Mouse (Mus musculus): ENCODE results near the gene Hoxb8.

Hoxb8 gene

DNA sequence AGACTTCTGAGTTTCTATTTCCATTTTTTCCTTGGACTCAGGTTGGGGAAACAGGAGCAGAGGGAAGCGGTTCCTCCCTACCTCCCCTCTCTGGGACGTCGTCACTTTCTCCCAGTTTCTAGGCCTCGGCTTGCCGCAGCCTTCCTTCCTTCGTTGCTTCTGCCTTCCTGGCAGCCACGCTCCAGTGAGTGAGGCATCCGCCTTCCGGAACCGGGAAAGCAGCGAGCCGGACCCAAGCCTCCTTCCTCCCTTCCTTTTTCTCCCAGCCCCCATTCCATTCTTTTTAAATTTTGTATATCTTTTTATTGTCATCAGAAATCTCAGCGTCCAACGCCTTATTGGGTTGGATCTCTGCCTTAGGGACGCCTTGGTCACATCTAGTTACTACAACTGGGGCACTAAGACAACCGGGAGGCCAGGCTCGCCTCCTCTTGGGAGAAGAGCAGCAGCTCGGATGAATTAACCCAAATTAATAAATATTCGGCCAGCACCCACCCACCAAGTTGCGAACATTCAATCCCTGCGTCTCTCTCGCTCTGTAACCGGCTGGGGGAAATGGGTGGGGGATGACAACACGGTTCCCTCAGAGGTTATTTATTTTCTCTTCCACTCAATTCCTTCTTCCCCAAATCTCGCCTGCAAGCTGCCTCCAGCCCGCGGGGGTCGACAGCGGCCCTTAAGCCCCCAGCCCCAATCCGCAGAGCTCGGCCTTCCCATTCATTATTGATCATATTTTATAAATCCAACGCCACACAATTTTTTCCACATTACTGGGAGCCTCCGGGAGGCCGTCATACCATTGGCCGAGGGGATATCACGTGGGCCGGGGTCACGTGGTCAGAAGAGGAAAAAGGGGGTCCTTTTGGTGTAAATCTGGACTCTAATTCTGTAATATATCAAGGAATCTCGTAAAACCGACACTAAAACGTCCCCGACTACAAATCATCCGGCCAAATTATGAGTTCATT is 4.3 kb downstream of the Hoxb8 start, which contains the start of gene Hoxb7:
Gene Hoxb7, plus strand, starts transcription at position 853 of the 968 bp plus-strand sequence.
- no peak for DNase-seq (ENCODE audit: low read depth, low spot score)

DNA sequence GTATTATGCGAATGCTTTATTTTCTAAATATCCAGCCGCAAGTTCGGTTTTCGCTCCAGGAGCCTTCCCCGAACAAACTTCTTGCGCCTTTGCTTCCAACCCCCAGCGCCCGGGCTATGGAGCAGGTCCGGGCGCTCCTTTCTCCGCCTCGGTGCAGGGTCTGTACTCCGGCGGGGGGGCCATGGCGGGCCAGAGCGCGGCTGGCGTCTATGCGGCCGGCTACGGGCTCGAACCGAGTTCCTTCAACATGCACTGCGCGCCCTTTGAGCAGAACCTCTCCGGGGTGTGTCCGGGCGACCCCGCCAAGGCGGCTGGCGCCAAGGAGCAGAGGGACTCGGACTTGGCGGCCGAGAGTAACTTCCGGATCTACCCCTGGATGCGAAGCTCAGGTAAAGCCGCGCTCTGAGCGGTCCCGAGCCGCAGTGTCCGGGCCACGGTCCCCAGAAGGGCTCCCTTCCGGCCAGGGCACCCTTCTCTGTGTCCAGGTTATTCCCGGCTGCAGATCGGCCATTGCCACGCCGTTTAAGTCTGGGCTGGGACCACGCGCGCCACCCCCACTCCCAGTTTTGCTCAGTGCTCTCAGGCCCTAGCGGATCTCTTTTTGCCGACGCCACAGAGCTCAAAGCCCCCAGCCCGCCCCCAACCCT is 5.2 kb downstream of the Hoxb8 start:
- no peak for DNase-seq (ENCODE audit: low read depth, low spot score)

DNA sequence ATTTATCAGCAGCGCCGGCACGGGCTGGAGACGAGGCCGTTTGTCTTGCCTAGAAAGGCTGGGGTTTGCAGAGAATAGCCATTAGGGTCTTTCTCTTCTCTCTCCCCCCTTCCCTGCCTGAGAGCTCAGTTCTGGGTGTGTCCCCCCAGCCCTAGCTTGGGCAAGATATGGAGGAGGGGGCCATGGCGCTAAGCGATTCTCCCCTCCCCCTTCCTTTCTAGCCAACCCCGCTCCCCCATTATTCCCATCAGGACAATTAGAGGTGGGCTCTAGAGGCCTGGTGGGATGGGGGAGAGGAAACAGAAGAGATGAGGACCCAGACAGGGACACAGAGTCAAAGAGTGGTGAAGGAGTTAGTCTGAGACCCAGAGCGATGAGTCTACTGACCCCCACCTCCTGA is 5.7 kb downstream of the Hoxb8 start:
- DNase-seq (ENCODE audit: low read depth, low spot score): no peak

DNA sequence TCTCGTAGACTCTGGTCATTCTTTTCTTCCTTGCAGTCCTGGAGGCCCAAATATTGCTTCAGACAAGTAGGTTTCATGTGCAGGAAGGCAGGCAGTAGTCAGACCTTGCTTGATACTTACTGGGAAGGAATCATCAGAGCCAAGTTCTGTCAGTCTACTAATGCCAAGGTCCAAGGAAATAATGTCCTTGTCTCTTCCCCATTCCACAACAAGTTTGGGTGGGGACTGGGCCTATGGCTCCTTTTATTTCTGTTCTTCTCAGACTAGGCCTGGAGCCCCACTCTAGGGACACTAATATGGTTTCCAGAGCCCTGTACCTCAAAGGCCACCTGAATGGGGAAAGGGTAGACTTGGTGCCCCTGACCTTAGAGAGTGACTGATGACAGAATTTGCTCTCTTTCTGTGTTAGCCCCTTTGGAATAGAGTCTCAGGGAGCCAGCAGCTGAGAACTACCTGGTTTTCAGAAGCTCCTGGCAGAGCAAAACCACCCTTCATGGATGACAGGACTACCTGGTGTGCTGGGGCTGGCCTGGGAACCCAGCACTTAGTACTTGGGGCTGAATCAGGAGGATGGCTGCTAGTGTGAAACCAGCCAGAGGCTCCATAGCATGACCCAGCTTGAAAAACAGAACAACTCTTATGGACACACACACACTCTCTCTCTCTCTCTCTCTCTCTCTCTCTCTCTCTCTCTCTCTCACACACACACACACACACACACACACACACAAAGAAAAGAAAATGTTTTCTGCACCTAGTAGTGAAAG is 6.9 kb downstream of the Hoxb8 start:
- DNase-seq (ENCODE audit: low read depth, low spot score): no peak

DNA sequence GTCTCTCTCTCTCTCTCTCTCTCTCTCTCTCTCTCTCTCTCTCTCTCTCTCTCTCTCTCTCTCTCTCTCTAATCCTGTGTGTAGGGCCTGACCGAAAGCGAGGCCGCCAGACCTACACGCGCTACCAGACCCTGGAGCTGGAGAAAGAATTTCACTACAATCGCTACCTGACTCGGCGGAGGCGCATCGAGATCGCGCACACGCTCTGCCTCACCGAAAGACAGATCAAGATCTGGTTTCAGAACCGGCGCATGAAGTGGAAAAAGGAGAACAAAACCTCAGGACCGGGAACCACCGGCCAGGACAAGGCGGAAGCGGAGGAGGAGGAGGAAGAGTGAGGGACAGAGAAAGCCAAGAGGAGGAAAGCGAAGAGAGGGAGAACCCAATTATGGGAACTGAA is 7.6 kb downstream of the Hoxb8 start:
- no peak for DNase-seq (ENCODE audit: low read depth, low spot score)

DNA sequence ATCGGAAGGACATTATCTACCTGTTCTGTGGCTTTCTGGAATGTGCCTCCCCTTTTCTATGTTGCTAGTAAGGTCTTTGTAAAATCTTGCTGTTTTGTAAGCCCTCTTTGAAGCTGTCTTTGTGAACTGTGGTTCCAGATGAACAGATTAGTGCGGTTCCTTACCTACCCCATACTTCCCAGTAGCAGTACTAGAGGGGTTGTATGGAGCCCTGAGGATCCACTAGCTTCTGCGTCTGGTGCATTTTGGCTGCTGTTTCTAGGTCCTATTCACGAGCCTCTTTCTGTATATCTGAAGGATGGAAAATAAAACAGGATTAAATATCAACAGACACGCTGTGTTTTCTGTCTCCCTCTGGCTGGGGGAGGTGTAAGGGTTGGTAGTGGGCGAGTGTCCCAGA is 8.1 kb downstream of the Hoxb8 start:
- no peak for DNase-seq (ENCODE audit: low read depth, low spot score)

DNA sequence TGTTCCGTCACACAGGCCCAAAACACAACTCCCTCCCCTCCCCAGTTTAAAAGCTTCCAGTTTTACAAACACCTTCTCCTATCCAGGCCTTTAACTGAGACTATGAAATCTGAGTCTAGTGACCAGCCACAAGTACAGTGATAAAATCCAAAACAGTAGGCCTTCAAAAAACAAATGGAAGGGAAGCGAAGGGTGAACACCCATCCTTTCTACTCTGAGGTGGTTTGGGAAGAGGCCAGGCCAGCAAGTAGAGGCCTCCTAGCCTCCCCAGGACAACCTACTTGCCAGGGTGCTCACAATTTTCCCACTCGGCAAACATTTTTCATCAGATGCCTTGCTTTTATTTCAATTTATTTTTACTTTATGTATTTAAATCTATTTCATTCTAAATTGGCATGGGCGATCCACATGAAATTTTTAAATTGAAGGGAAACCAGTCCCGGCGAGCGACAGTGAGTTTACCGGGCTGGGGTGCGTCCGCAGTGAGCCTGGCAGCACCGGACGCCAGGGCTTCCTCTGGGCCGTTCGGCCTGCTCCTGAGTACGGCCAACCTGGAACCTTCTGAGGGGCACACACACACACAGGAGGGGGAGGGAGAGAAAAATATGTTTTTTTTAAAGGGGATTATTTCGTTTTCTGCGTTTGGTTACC is 9.1 kb downstream of the Hoxb8 start:
- DNase-seq (ENCODE audit: low read depth, low spot score): no peak

DNA sequence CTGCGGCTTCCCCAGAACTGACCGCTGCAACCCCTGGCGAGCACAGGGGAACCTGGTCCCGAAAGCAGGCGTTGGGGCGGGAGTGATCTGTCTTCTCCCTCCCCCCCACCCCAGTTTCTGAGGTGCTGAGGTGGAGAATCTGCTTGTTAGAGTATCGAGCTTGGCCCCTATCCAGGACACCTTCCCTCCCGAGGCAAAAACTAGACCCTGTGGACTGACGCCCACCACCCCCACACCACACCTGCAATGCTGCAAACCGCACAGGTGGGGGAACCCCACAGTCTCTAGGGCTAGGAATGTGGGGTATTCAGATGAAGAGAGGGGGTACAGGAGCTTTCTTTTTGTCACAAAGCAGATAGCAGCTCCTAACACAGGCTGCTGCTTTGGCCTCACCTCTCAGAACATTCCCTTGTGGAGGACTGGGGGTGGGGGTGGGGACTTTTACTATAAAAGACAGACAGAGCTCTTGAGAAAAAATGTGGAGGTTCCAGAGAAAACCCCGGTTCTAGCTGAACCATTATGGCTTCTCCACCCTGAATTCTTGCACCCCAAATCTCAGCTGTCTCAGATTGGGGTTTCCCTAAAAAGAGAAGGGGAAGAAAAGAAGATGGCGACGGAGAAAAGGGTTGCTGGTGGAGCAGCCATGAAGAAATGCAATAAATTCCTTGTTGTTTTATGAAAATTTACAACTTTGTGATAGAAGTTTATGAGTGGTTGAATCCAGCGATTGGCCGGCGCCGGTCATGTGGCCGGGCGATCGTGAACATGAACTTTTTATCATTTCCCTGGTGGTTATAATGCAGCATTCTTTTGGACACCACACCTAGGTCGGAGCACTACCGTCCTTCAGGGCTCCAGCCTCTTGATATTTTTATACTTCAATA is 10.2 kb downstream of the Hoxb8 start, which contains the start of gene Hoxb6:
Gene Hoxb6, plus strand, starts transcription at position 796 of the 884 bp plus-strand sequence.
- DNase-seq (ENCODE audit: low read depth, low spot score): no peak

DNA sequence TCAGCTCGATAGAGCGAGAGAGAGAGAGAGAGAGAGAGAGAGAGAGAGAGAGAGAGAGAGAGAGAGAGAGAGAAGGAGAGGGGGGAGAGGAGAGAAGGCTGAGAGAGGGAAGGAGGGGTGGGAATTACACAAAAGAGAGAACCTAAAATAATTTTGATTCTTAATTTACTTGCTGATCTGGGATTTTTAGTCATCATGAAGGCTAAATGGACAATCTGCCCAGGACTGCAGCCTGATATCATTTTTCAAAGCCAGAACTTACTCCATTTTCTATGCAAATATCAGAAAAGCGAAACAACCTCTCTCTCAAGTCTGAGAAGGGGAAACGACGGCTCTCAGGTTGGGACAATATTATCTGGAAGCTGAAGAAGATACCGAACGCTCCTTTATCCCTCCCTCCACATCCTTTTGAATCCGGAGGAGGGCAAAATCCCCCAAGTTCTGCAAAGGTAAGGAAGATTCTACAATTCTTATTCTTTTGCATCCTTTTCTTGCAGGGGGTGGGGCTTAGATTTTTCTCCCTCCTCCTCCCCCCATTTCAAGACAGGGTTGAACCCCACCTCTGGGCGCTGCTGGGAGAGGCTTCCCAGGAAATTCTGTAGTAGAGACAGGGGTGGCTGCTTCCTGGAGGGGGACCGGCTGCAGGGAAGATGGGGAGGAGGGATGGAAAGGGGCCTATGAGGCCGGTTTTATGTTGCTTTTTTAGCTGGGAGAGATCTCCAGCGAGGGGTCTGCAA is 11.0 kb downstream of the Hoxb8 start:
- no peak for DNase-seq (ENCODE audit: low read depth, low spot score)

DNA sequence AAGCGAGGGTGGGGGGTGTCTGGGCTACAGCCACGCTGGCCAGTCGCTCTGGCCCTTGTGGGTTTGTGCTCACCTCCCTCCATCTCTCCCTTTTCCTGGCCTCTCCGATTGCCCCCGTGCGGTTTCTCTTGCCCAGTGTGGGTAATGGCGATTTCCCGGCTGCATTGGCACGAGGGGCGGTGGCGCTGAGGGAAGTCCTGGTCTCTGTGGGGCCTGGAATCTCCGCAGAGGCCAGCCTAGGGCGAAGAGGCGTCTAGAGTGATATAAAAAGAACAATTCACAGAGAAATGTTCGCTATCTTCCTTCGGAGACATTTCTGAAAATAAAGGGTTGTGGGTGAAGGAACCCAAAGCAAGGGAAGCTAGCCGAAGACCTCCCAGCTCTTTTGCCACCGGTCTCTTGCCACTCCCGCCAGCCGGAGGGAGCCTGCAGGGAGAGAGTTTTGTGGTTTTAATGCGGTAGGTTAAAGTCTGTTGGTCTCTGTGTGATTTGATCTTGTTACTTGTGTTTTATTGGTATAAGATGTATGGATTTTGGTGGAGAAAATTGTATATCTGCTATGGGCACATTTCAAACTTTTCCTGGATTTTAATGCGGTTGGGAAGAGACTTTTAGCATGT is 11.7 kb downstream of the Hoxb8 start:
- DNase-seq (ENCODE audit: low read depth, low spot score): no peak

DNA sequence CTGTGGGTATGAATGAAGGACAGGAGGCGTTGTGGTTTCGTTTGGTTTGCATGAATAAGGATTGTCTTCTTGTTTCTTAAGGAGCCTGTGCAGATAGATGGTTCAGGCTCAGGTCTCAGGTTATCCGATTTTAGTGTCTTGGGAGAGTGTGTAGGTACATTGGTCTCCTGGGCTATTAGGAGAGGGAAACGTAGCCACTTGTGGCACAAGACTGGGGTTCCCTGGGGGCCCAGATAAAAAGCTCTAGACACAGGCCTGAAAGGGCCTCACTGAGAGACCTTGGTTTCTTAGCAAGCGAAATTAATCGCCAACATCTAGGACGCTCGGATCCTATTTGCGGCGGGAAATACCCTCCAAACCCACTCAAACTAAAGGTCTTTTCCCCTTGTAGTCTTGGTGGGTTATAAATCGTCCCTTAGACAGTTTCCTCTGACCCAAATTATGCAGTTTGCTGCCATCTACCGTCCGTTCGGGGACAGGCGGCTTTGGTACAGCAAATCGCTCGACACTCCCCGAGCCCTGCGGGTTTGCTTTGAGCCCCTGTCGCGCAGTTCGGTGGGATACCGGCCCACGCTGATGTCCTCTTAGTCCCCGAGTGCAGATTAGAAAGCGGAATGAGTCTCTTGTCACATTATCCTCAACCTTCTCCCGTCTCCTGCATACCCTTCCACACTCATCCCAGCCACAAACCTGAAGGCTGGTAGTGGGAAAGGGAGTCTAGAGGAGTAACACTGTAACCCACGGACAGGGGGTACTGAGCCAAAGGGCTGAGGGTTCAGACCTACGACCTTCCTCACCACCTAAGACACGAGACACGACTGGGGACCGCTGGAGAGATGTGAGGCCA is 12.8 kb downstream of the Hoxb8 start:
- DNase-seq (ENCODE audit: low read depth, low spot score): no peak

DNA sequence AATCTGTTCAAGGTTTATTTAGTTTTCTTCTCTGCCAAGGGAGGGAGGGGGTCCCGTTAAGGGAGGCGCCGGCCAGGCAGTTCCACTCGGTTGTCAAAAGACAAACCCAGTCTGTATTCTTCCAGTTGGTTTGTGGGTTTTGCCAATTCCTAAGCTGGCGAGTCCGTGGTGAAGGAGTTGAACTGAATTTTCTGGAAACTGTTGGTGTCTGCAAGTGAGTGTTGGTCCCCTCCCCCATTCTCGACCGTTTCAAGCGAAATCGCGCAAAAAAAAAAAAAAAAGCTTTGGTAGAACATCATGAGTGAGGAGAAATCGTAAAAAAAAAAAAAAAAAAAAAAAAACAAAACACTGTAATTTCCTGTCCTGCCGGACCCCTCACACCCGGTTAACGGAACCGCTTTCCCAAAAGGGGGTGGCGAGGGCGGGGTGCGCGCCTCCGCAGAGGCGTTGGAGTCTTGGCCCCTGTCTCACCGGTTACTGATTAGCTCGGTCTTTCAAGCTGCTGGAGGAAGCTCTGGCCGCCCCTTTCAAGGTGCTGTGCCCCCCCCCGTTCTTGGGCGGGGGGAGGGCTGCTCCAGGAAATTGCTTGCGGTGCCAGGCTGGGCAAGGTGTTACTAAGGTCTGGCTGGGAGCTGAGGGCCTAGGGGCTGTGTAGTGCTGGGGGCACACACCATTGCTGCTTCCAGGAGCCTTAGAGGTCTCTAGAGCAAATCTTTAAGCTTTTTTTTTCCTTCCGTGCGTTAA is 13.6 kb downstream of the Hoxb8 start:
- no peak for DNase-seq (ENCODE audit: low read depth, low spot score)

DNA sequence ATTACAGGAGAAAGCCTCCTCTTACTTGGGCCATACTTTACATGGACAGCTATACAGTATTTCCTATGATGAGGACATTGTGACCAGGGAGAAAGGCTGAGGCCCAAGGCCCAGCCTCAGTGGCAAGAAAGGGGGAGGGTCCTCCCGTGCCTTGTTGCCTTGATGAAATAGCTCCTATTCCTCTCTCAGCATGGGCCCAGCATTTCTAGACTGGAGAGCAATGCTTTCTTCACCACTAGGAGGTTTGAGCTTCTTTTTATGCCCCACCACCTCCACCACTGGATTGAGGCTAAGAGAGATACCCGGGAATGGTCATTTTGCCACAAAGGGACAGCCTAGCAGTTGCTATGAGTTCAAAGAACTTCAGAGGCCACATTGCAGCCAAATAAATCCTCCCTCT is 15.3 kb downstream of the Hoxb8 start:
- no peak for DNase-seq (ENCODE audit: low read depth, low spot score)

DNA sequence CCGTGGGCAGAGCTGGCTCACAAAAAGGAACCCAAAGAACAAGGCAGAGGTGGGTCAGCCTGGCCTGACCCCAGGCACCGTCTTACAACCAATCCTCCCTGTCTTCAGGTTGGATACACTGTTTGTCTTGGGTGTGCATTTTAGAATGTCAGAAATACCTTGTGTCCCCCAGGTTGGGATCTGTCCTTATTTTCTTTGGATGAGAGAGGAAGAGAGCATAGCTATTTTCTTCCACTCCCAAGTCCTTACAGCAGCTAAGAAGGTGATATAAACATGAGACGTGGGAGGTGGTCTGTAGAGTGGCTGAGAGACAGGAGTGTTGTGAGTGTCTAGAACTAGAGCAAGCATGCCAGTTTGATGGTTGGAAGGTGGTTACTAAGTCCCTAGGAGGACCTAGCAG is 15.7 kb downstream of the Hoxb8 start:
- DNase-seq (ENCODE audit: low read depth, low spot score): no peak

DNA sequence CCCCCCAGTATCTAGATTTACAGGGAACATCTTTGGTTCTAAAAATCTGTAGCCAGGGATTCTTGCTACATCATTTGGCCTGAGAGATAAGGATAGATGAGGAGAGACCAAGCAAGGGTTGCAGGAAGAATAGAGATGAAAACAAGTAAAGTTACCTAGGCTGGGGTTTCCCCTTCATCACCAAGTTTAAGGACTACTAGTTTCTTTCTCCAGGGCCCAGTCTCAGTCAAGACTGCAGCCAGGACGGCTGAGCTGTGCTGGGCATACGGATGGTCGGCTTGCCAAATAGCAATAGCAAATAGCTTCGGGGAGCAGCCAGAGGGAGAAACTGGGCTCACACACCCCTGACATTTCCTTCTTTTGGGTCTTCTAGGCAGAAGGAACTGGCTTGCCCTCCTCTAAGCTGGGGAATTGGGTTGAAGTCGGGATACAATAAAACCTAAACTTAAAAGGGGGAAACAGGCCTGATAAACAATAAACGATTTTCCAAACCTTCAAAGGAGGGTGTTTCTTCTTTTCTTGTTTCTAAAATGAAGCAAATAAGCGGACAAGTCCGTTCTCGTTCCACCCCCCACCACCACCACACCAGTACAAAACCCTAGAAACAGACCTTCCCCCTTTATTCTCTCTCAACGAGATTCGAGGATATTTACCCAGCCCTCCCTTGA is 16.4 kb downstream of the Hoxb8 start:
- DNase-seq (ENCODE audit: low read depth, low spot score): no peak

DNA sequence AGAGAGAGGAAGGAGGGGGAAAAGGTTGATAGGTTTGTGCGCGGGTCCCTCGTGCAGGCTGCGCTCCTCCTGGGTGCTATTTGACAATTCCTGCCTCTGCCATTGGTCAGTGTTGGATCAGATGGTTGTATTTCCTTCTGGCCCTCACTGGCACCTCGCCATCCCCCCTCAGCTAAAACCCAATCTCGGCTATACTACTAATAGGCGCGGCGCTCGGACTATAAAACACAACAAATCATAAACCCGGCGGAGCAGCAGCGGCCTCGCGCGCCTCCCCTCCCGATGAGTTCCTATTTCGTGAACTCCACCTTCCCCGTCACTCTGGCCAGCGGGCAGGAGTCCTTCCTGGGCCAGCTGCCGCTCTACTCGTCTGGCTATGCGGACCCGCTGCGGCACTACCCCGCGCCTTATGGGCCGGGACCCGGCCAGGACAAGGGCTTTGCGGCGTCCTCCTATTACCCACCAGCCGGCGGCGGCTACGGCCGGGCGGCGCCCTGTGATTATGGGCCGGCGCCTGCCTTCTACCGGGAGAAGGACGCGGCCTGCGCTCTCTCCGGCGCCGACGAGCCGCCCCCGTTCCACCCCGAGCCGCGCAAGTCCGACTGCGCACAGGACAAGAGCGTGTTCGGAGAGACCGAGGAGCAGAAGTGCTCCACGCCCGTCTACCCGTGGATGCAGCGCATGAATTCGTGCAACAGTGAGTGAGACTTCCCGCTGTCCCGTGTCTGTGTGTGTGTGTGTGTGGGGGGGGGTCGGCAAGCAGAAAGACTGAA is 17.4 kb downstream of the Hoxb8 start:
- no peak for DNase-seq (ENCODE audit: low read depth, low spot score)

All from brain, embryonic 18.5 days (tissue).